Mouse (Mus musculus) lung, postnatal 14 days (tissue): ENCODE data around the gene Gm13691.
"Not testable (repeated sequence)": the region's sequence is repeated elsewhere in the genome, so short reads cannot be mapped to it uniquely, and the experiment has no call there.

Source experiments
- DNase-seq: peaks from one replicate; pipeline ENCODE4 v3.0.0; 2021

The Gm13691 gene

DNA sequence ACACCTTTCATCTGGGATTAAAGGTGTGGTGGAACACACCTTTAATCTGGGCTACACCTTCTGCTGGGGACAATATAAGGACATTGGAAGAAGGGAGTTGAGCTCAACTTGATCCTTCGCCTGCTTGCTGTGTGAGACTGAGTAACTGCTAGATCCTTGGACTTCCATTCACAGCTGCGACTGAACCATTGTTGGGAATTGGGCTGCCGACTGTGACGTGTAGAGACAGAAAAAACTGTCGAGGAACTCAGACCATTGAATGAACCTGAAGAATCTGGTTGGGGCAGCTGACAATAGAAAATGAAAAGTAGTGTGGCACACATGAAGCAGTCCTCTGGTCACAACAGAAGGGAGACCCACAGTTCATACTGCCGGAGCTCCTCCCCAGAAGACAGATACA lies at the start of gene Gm13691:
Gene Gm13691, plus strand, starts transcription at position 301 of the 400 bp plus-strand sequence.
- DNase-seq, result not testable (repeated sequence)

DNA sequence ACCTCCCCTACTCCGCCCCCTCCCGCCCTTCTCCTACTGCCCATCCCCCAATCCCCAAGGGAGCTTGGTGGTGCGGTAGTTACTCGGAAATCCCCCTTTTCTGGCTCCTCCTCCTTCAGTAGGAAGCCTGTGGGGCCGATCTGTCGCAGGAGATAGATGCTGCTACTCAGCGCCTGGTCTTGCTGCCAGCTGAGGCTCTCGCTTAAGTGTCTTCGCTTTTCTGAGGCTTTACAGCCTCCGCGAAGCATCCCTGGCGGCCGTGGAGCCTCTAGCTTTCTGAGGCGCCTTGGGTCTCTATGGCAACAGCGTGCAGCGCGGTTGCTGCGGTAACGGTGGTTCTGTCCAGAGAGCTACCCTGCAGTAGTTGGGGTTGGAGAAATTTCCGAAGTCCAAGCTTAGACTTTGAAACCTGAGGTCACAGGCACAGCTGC lies 49.4 kb upstream of the Gm13691 start, which contains the start of gene Zswim2:
Gene Zswim2, minus strand, starts transcription at position 298 of the 431 bp plus-strand sequence.
- DNase-seq, result no peak

DNA sequence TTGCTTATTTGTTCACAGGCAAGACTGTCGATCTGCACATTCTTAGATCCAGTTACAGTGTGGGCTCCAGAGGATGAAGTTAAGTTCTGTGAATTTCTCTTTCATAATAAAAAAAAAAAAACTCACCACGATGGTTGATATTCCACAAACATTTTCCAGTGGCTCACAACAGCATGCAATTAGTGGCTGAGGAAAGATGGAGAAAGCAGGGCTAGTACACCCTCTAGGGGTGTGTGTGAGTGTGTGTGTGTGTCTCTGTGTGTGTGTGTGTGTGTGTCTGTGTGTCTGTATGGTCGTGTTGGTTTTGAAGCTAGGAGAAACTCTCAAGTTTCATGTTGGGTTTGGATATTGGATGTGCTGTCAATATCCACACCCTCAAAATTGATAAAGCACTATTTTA lies 49.0 kb upstream of the Gm13691 start:
- no peak for DNase-seq

DNA sequence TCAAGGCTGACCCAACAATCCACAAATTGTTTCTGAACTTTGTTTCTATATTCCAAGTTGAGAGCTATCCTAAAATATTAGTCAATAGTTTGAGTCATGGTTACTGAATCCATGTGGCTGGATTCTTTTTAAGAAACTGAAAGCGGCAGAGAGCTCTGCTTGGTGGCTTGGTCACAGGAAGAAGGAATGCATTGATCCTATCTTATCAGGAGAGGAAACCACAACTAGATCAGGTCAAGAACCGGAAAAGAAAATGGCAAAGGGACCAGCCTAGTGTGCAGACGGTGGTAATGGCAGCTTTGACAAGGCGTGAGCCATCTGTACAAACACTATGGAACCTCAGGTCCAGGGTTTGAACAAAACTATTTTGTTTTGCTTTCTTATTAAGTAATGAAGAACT lies 48.6 kb upstream of the Gm13691 start:
- no peak for DNase-seq

DNA sequence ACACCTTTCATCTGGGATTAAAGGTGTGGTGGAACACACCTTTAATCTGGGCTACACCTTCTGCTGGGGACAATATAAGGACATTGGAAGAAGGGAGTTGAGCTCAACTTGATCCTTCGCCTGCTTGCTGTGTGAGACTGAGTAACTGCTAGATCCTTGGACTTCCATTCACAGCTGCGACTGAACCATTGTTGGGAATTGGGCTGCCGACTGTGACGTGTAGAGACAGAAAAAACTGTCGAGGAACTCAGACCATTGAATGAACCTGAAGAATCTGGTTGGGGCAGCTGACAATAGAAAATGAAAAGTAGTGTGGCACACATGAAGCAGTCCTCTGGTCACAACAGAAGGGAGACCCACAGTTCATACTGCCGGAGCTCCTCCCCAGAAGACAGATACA lies 35.0 kb upstream of the Gm13691 start, which contains the start of gene Gm13698:
Gene Gm13698, plus strand, starts transcription at position 301 of the 400 bp plus-strand sequence.
- not testable (repeated sequence) for DNase-seq

DNA sequence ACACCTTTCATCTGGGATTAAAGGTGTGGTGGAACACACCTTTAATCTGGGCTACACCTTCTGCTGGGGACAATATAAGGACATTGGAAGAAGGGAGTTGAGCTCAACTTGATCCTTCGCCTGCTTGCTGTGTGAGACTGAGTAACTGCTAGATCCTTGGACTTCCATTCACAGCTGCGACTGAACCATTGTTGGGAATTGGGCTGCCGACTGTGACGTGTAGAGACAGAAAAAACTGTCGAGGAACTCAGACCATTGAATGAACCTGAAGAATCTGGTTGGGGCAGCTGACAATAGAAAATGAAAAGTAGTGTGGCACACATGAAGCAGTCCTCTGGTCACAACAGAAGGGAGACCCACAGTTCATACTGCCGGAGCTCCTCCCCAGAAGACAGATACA lies 29.1 kb upstream of the Gm13691 start, which contains the start of gene Gm13693:
Gene Gm13693, plus strand, starts transcription at position 301 of the 400 bp plus-strand sequence.
- DNase-seq, result not testable (repeated sequence)

DNA sequence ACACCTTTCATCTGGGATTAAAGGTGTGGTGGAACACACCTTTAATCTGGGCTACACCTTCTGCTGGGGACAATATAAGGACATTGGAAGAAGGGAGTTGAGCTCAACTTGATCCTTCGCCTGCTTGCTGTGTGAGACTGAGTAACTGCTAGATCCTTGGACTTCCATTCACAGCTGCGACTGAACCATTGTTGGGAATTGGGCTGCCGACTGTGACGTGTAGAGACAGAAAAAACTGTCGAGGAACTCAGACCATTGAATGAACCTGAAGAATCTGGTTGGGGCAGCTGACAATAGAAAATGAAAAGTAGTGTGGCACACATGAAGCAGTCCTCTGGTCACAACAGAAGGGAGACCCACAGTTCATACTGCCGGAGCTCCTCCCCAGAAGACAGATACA lies 23.3 kb upstream of the Gm13691 start, which contains the start of gene Gm13695:
Gene Gm13695, plus strand, starts transcription at position 301 of the 400 bp plus-strand sequence.
- DNase-seq, result not testable (repeated sequence)

DNA sequence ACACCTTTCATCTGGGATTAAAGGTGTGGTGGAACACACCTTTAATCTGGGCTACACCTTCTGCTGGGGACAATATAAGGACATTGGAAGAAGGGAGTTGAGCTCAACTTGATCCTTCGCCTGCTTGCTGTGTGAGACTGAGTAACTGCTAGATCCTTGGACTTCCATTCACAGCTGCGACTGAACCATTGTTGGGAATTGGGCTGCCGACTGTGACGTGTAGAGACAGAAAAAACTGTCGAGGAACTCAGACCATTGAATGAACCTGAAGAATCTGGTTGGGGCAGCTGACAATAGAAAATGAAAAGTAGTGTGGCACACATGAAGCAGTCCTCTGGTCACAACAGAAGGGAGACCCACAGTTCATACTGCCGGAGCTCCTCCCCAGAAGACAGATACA lies 17.5 kb upstream of the Gm13691 start, which contains the start of gene Gm13696:
Gene Gm13696, plus strand, starts transcription at position 301 of the 400 bp plus-strand sequence.
- not testable (repeated sequence) for DNase-seq

DNA sequence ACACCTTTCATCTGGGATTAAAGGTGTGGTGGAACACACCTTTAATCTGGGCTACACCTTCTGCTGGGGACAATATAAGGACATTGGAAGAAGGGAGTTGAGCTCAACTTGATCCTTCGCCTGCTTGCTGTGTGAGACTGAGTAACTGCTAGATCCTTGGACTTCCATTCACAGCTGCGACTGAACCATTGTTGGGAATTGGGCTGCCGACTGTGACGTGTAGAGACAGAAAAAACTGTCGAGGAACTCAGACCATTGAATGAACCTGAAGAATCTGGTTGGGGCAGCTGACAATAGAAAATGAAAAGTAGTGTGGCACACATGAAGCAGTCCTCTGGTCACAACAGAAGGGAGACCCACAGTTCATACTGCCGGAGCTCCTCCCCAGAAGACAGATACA lies 11.7 kb upstream of the Gm13691 start, which contains the start of gene Gm13694:
Gene Gm13694, plus strand, starts transcription at position 301 of the 400 bp plus-strand sequence.
- not testable (repeated sequence) for DNase-seq

DNA sequence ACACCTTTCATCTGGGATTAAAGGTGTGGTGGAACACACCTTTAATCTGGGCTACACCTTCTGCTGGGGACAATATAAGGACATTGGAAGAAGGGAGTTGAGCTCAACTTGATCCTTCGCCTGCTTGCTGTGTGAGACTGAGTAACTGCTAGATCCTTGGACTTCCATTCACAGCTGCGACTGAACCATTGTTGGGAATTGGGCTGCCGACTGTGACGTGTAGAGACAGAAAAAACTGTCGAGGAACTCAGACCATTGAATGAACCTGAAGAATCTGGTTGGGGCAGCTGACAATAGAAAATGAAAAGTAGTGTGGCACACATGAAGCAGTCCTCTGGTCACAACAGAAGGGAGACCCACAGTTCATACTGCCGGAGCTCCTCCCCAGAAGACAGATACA lies 5.9 kb upstream of the Gm13691 start, which contains the start of gene Gm13697:
Gene Gm13697, plus strand, starts transcription at position 301 of the 400 bp plus-strand sequence.
- DNase-seq, result not testable (repeated sequence)

DNA sequence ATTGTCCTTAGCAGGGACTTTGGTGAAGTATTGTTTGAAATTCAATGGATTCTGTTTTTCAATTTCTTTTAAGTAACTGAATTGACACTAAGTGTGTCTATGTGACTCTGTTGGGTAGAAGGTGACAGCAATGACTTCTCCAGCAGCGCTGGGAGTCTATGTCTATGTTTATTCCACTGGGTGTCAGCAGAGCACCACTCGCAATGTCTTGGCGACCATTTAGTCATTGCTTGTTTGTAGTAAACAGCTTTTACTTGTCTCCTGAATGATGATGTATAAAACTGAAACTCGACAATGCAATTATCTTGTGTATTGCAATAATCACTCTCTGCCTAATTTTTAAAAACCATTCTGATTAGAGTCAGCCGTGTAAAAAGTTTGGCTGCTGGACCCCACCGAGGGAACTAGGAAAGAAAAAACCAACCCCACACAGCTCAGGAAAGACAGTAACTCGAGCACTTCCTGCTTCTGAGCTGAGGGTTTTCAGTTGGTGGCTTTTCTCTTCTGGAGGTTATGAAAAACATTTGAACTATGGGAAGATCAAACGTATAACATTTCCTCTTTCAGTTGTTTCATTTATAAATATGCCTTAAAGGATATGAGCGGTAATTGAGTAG lies 3.4 kb downstream of the Gm13691 start:
- DNase-seq, result not testable (repeated sequence)

DNA sequence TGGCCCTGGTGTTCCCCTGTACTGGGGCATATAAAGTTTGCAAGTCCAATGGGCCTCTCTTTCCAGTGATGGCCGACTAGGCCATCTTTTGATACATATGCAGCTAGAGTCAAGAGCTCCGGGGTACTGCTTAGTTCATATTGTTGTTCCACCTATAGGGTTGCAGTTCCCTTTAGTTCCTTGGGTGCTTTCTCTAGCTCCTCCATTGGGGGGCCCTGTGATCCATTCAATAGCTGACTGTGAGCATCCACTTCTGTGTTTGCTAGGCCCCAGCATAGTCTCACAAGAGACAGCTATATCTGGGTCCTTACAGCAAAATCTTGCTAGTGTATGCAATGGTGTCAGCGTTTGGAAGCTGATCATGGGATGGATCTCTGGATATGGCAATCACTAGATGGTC lies 4.2 kb downstream of the Gm13691 start:
- not testable (repeated sequence) for DNase-seq

DNA sequence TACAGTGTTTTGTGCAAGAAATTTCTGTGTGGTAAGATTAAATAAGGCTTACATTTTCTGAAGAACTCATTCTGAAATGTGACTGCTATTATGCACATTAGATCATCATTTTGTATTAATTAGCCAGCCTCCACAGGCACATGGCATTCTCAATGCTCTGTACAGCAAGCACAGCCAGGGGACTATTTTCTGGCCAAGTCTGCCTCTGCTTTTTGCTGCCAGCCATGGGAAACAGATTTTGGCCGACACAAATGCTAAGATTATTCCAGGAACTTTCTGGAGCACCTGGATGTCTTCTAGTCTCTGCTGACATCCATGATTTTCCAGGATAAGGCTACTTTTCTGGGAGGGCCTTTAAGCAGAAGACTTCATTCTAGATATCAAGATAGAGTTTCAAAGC lies 18.6 kb downstream of the Gm13691 start:
- no peak for DNase-seq

DNA sequence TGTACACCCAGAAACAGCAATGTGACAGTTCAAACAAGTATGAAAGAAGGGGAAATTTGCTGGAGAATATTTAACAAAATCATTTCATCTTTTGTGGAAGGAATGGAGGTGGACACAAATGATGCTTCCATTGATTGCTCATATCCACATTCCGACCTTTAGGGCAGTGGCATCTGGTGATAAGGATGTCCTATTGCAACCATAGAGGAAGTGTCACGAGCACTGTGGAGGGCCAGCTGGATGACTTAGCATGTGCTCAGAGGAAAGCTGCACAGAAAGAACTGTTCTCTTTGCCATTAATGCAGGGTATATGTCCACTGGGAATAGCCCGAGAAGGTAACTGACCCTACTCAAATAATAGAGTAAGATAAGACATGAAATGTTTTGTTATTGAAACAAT lies 19.5 kb downstream of the Gm13691 start:
- DNase-seq, result no peak

DNA sequence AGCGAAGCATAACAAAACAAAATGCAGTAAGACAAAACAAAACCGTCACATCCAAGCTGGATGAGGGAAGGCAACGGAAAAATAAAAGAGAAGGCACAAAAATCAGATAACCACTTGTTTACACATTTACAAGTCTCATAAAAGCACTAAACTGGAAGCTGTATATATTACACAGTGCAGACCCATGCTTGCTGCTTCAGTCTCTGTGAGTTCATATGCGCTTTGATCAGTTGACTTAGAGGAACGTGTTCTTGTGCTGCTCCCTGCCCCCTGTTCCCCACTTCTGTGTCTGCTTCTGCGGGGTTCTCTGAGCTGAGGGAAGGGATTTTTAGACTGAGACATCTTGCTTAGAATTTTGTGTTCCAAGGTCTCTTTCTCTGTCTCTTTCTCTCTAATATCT lies 24.2 kb downstream of the Gm13691 start:
- DNase-seq, result no peak

DNA sequence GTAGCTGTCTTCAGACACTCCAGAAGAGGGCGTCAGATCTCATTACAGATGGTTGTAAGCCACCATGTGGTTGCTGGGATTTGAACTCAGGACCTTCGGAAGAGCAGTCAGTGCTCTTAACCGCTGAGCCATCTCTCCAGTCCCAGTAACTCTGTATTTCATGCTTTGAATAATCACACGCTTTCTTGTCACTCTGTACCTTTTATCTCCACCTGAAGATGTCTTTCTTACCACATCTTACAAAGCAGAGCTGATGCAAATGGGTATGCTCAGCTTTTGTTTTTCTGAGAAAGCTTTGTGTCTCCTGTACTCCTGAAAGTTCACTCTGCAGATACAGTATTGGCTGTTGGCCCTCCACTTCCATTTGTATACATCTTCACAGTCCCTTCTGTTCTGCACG lies 25.9 kb downstream of the Gm13691 start:
- not testable (repeated sequence) for DNase-seq

DNA sequence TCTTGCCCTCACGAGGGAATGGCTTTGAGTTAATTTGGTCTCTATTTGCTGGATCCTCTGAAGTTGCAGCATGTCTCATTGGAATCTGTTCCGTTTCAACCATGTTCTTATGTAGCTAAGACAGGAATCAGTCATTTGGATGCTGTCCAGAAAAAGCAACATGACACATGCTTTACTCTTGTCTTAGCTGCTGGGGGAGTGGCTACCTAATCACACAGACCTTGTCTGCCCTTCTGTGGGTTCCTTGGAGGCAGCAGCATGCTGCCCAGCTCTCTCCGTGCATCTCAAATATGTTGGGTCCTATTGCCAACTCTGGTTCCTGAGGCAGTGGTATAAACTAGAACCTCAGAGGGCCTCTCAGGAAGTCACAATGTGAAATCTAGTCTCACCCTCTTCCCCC lies 28.0 kb downstream of the Gm13691 start:
- no peak for DNase-seq

DNA sequence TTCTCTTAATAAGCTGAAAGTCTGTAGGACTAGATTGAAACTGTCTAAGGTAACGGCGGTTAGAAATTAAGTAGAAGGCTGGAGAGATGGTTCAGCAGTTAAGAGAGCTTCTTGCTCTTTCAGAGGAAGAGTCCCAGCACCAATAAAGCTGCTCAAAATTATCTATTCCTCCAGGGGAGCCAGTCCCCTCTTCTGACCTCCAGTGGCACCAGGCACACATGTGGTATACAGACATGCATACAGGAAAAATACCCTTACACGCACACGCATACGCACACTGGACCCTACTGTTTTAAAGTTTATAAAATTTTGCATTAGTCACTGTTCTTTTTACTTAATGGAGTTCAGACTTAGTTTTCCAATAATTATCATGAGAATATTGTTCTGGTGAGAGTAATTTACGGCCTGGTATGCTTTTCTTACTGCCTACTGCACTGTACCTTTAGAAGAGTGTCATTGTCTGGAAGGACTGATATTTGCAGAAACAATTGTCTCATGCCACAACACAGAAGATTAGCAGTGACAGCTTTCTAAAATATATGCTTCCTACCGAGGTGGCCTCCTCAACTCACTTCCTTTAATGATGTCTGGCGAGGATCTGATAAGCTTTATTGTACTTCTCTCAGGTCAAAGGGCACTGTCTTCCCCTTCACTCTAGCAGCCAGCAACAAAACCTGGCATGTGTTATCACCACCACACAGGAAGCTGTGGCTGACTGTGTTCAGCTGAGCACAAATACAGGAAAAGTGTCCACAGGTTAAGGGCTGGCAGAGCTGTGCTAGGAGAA lies 29.4 kb downstream of the Gm13691 start:
- DNase-seq, result peak; percentile 28

DNA sequence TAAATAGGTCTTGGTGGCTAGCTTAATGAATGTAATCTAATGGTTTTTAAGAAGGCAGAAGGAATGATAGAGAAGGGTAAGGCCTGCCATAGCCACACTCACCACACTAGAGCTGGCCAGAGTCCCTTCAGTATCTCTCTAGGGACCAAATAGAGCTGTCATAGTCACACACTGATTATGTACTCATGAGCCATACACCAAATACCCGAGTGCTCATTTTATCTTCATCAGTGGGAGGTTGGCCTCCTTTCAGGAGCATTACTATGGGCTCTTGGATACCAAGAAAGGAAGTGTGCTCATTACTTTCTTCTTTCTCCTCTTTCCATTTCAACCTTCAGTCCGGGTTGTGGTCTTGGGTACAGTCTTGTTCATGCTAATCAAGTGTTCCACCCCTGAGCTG lies 31.6 kb downstream of the Gm13691 start:
- no peak for DNase-seq

DNA sequence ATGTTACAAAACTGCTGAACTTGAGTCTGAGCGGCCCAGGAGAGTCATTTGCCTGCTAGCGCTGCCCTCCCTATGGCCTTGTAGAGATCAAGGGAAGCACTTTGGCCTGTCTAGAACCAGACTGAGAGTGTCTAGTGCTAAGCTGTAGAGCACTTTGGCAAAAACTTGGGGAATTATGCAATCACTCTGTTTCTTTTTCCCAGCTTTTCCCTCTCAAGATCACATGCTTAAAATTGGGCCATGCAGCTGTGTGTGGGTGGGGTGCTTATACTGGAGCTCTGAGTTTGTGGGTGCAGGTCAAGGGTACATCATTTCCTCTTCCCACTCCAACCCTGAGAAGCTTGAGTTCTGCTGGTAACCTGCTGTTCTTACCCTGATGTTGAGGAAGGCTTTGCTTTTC lies 32.6 kb downstream of the Gm13691 start:
- peak; percentile 55 for DNase-seq

DNA sequence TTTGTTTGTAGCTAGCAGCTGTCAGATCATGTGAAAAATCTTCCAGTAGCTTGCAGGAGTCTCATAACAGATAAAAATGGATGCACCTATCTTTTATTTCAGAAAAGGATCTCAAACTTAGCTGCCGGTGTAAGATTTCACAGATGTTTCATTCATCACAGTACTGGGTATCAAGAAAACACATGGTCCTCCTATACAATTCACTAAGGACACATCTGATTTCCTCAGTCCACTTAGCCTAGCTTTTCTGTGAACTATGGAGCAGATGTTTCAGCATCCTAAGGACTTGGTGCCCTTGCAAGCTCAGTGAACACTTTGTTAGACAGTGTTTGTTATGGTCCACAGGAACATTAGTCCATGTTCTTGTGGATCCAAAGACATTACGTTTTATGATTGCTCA lies 33.0 kb downstream of the Gm13691 start:
- DNase-seq, result no peak

DNA sequence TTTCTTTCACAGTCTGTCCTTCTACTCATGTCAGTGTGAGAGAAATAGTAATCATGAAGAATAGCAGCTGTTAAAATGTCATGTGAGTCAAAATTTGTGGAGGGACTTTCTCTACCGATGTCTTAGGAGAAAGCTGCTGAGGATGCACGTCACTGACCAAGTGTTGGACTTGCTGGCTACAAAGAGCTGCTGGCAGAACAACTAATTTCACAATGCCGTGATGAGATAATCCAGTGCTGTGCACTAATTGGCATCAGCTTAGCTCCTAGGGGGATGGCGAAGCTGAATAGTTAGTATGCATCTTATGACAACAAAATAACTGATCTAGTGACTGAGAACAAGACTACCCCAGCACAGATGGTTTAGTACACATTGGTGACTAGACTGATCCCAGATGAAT lies 34.9 kb downstream of the Gm13691 start:
- DNase-seq, result peak; percentile 36

DNA sequence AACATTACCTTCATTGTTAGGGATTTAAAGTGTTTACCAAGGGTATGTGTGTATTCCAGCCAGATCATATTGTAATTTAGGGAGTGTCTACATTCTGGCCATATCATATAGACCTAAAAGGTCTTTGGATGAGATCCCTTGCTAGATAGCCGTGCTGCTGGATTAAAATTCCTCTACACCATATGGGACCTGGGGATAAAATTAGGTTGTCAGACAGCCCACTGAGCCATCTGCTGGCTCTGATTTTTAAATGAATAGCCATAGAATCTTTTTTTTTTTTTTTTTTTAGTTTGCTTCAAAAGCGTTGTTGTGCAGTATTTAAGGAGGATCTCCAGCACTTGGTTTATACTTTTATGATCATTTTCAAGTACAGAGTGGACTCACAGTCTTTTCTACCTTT lies 42.2 kb downstream of the Gm13691 start:
- DNase-seq, result no peak

DNA sequence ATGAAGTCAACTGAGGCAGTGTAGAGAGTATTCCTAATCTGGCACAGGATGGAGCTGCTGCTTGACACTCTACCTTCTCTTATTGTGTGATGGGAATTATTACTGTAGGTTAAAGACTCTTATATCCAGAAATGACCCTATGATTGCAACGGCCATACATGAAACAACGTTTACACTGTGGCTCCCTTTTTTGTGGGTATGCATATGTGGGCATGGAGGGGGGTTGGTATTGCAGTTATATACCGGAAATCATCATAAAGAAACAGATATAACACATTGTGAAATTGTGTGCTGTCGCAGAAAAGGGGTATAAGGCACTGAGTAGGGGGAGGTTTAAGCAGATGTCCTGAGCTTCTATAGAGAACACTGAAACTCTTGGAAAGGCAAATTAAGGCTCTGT lies 45.6 kb downstream of the Gm13691 start:
- no peak for DNase-seq
